Mouse (Mus musculus) urinary bladder, postnatal 36 days (tissue): ENCODE data around the gene E2f1.
A peak's percentile ranks its signal among the peaks of the same experiment; 100 is the strongest.

ENCODE experiments used
- DNase-seq, 2 experiments: peaks; one replicate each; pipeline ENCODE4 v3.0.0; 2022; ENCODE audit warnings: low spot score in 2 of 2, mixed read lengths in 1 of 2

Gene E2f1

DNA sequence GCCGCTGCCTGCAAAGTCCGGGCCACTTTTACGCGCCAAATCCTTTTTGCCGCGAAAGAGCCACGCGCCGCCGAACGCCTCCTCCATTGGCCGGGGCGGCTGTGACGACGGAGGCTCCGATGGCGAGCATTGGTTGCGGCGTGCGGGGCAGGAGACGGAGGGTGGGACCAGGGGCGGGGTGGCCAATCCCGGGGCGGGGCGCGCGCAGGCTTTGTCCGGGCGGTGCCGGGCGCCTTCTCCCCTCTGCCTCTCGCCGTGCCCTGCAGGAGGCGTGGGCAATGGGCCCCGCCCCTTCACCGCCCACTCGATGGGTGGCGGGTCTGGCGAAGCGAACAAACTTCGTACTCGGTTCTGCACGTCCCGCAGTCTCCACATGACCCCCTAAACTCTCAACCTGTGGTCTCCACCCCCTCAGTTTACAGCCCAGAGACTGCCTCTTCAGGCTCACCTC, at the start of gene E2f1:
Gene E2f1, minus strand, starts transcription at position 57 of the 451 bp plus-strand sequence.
- DNase-seq = peak; percentile 81 to 94

DNA sequence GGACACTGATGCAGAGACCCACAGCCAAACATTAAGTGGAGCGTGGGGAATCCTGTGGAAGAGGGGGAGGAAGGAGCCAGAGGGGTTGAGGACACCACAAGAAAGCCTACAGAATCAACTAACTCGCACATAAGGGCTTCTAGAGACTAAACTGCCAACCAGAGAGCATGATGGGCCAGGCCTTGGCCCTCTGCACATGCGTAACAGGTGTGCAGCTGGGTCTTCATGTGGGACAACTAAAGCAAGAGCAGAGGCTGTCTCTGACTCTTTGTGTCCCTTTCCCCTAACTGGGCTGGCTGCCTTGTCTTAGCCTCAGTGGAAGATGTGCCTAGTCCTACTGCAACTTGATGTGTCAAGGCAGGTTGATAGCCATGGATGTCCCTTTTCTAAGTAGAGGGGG, 47.4 kb upstream of the E2f1 start:
- no peak for DNase-seq

- no peak for DNase-seq
Measured at GRCm38 (mm10) chr2:154615674-154616073, 46.0 kb upstream of the E2f1 start.

DNA sequence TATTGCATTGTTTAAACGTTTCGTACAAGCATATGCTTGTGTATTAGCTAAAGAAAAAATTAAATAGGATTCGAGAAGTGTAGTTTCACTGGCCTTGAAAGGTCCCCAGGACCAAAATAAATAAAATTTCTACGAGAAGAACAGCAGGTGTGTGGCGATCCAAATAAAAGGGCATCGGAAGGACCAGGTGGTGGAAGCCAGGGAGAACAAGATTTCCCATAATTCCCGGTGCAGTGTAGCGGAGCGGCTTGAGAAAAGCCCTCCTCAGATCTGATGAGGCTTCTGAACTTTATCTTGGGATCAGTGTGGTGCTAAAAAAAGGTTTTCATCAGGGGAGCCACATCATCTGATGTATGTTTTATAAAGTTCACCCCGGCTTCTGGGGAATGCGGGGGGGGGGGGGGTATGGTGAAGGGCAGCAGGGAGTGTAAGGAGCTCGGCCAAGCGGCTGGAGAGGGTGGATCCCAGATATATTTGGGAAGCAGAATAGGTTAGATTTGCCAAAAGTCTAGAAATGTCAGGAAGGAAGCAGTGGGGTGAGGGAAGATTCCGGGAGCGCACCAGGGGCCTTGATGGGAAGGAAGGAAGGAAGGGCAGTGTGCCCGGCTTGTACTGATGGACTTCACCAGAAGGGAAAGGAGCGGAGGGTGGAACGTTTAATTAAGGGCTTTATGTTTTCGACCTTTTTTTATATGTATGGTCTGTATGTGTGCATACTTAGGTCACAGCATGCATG, 45.3 kb upstream of the E2f1 start:
- DNase-seq = no peak

GRCm38 (mm10) chr2:154613118-154614115, 43.7 kb upstream of the E2f1 start, which contains the start of the genes Zfp341 and 4930519P11Rik:
Gene Zfp341, plus strand, starts transcription at chr2:154613297.
Gene 4930519P11Rik, minus strand, starts transcription at chr2:154613437.
- peak; percentile 80 to 87 for DNase-seq

DNA sequence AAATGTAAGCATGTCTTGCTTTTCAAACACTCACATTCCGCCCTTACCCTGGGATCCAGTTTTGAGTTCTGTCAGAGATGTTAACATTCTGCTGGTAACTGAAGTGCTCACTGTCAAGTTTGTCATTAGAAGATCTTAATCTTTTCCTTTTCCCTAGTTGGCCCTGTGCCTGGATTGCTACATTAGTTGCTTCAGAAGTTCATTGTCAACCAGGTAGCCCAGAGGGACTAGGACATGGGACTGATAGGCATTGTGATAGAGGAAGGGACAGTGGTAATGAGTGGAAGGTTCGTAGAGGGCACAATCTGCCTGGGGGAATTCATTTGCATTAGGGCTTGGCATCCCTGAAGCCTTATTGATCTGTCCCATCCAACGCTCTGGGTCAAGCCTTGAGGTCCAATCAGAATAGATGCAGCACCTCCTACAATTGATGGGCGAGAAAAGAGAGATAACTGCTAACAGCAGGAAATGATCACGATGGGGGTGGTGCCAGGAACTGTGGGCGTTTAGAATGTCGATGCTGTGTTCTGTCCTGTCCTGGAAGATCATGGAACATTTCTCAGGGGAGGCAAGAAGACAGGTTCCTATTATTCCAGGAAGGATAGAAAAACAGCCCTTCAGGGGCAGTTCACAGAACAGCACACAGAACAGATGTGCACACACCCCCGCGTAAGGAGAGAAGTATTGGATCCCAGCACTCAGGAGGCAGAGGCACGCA, 39.5 kb upstream of the E2f1 start:
- no peak for DNase-seq

- DNase-seq = no peak
Measured at GRCm38 (mm10) chr2:154606965-154607364, 37.3 kb upstream of the E2f1 start.

GRCm38 (mm10) chr2:154604156-154604555, 34.5 kb upstream of the E2f1 start:
- DNase-seq = no peak

DNA sequence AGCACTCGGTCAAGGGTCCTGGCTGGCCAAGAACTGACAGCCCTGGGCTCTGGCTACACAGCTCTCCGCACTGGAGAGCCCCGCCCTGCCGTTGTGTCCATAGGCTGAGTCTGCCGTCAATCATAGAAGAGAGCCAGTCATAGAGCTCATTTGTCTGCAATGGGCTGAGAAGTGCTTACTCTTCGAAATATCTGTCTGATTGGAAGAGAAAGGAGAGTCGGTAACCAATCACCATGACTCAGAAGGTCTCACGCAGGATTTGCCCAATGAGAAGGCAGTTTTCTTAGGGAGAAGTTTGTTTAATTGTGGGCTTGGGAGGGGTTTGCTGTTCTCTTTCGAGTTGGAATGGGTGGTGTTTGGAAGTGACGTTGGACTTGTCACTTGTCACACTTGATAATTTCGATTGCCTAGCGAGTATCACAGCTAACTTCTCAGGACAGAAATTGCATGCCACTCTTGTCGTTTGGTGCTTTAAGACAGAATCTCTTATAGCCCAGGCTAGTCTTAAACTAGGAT, 34.0 kb upstream of the E2f1 start, which contains the start of gene Pxmp4:
Gene Pxmp4, minus strand, starts transcription at position 71 of the 516 bp plus-strand sequence.
- peak; percentile 99 for DNase-seq

DNA sequence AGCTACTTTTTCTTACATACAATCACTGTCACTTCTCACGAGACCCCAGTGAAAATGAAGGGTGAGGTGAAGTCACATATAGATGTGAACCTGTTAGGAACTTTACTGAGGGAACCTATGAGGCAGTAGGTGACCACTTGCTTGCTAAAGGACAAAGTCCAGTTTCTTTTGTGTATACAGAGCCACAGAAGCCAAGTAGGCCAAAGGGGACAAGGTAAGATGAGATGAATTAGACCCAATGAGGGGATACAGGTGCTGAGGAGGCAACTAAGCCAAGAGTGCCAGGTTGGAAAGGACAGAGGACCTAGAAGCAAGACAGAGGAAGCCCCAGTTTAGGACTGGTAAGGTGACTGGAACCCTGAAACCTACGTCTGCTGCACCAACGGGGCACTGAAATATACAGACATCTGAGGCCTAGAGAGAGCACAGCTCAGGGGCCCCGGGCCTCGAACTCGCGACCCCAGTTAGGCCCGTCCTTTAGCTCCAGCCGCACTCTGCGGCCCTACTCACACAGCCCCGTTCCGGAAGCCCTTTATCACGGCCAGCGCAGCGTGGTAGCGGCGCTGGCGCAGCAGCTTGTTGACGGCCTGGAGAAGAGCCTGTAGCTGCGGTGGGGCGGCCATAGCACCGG, 33.4 kb upstream of the E2f1 start:
- no peak for DNase-seq

DNA sequence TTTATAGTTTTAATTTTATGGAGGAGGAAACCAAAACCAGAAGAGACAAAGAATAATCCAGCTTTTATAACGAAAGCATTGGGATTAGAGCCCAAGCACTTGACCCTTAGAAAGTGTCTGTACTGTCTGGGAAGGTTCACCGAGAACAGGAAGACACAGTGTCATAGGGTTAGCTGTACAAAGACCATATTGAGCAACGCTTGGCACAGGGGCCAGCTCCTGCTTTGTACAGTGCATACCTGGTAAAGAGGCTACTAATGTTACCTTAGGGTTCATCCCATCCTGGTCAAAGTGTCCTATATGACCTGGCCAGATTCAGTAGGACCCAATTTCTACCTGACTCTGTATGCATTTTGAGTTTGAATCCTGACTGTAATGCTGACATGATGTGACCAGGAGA, 31.6 kb upstream of the E2f1 start:
- no peak for DNase-seq

DNA sequence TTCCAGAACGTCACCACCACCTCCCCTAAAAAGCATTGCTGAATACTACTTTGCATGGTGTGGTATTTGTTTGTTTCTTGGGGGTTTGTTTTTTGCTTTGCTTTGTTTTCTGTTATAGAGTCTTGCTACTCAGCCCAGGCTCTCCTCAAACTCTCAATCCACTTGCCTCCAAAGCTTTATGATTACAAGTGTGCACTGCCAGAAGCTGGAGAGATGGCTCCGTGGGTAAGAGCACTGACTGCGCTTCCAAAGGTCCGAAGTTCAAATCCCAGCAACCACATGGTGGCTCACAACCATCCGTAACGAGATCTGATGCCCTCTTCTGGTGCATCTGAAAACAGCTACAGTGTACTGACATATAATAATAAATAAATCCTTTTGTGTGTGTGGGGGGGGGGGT, 30.9 kb upstream of the E2f1 start:
- DNase-seq = no peak

DNA sequence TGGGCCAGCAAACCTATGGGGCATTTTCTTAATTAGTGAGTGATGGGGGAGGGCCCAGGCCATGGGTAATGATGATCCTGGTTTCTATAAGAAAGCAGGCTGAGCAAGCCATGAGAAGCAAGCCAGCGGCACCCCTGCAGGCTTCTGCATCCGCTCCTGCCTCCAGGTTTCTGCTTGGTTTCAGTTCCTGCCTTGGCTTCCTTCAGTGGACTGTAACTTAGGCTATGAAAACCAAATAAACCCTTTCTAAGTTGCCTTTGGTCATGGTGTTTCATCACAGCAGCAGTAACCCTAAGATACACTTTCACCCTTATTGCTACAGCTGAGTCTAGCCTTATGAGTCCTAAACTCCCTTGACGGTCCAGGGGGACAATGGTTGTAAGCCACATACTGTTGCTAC, 27.7 kb upstream of the E2f1 start:
- DNase-seq = no peak

GRCm38 (mm10) chr2:154595775-154596174, 26.1 kb upstream of the E2f1 start:
- peak in 1 of 2 experiments; percentile 42 for DNase-seq

DNA sequence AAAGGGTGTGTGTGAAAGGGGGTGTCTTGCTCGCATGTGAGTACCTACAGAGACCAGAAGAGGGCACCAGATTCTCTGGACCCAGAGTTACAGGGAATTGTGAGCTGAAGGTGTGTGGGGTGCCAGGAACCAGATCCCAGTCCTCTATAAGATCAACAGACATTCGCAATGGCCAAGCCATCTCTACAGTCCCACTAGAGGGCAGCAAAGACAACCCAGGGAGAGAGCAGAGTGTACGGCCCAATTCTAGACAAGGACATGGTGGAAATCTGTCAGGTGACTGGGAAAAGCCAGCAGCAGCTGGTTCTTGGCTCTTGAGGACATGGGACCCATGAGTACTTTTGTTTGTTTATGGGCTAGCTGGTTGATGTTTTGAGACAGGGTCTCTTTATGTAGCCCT, 23.3 kb upstream of the E2f1 start:
- DNase-seq = no peak

DNA sequence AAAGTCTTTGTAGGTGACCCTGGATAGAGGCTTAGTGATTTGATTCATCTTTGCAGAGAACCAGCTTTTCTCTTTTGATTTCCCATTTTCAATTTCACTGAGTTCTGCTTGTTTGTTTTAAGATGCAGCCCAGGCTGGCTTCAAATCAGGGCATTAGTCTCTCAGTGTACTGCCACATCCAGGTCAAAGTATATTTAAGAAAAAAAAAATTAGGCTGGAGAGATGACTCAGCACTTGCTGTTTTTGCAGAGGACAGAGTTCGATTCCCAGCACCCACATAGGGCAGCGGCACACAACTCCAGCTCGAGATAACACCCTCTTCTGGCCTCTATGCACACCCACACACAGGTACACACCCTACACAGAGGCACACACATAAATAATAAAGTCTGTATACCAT, 21.5 kb upstream of the E2f1 start:
- no peak for DNase-seq

DNA sequence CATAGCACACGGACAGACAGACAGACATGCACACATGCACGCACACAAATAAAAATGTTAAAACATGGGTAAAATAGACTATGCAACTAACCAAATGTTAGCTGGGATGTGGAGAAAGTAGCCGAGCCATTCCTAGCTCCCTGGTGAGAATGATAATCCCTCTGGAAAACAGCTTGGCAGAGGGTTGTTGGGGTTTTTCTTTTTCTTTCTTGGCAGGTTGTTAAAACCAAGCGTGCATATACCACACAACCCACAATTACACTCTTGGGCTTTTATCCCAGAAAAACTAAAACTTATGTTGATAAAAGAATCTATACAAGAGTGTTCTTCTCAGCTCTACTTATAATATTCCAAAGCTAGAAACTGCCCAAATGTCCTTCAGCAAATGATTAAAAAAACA, 19.4 kb upstream of the E2f1 start:
- no peak for DNase-seq

GRCm38 (mm10) chr2:154586405-154586804, 16.7 kb upstream of the E2f1 start:
- no peak for DNase-seq

DNA sequence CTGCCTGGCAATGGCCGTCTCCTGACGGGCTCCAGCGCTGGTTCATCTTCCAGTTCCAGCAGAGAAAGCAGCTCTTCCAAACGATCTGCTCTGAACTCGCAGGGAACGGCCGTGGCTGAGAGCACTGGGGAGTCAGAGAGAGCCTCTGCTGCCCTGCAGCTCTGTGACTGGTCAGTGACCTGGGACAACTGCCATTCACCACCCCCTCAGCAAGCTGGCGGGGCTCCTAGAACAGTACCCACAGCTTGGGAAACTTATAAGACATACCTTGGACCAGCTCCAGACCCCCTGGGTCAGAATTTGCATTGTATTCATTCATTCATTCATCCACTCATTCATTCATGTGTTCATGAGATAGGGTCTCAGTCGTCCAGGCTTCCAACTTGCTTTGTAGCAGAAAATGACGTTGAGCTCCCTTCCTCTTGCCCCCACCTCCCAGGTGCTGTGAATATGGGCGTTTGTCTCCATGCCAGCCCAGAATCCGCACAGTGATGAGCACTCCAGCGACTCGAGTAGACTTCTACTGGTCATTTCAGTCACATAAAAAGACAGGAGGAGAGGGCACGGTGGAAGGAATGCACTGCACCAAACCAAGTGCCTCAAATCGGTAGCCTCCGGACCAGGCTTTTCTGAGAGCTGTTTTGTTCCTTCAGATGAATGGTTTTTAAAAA, 15.4 kb upstream of the E2f1 start:
- DNase-seq = no peak
